Mouse (Mus musculus) yolk sac, embryonic 10.5 days (tissue): ENCODE results near the gene Abhd2.
A peak's percentile ranks its signal among the peaks of the same experiment; 100 is the strongest.

Source experiments
- DNase-seq: peaks from one replicate; pipeline ENCODE4 v3.0.0-alpha.2; 2017; ENCODE audit warnings: low spot score

Abhd2 gene

GRCm38 (mm10) chr7:79376516-79377275 lies 103.7 kb downstream of the Abhd2 start:
- DNase-seq: no peak

- no peak for DNase-seq
Observed at GRCm38 (mm10) chr7:79386422-79387133, 113.6 kb downstream of the Abhd2 start, which contains the start of gene Rlbp1. Gene Rlbp1 (minus strand): TSS chr7:79387048.

GRCm38 (mm10) chr7:79387140-79387539 lies 114.1 kb downstream of the Abhd2 start:
- DNase-seq: no peak

- DNase-seq: no peak
Observed at GRCm38 (mm10) chr7:79387991-79388390, 115.0 kb downstream of the Abhd2 start.

- no peak for DNase-seq
Observed at GRCm38 (mm10) chr7:79388671-79389206, 115.7 kb downstream of the Abhd2 start.

- no peak for DNase-seq
Observed at GRCm38 (mm10) chr7:79390141-79390708, 117.2 kb downstream of the Abhd2 start.

- DNase-seq: no peak
Observed at GRCm38 (mm10) chr7:79391471-79391870, 118.5 kb downstream of the Abhd2 start.

GRCm38 (mm10) chr7:79391883-79392649 lies 119.1 kb downstream of the Abhd2 start, which contains the start of gene Fanci:
Gene Fanci (plus strand): TSS chr7:79391929.
- DNase-seq: peak; percentile 95

GRCm38 (mm10) chr7:79392860-79393513 lies 120.0 kb downstream of the Abhd2 start:
- DNase-seq: peak; percentile 26

- DNase-seq: no peak
Observed at GRCm38 (mm10) chr7:79393924-79394323, 120.9 kb downstream of the Abhd2 start.

- no peak for DNase-seq
Observed at GRCm38 (mm10) chr7:79394666-79395065, 121.7 kb downstream of the Abhd2 start.

GRCm38 (mm10) chr7:79395186-79395585 lies 122.2 kb downstream of the Abhd2 start:
- DNase-seq: no peak

- DNase-seq: no peak
Observed at GRCm38 (mm10) chr7:79397446-79397963, 124.5 kb downstream of the Abhd2 start.

- no peak for DNase-seq
Observed at GRCm38 (mm10) chr7:79398426-79398825, 125.4 kb downstream of the Abhd2 start.

GRCm38 (mm10) chr7:79398971-79399370 lies 126.0 kb downstream of the Abhd2 start:
- DNase-seq: no peak

- DNase-seq: no peak
Observed at GRCm38 (mm10) chr7:79400296-79400695, 127.3 kb downstream of the Abhd2 start.

GRCm38 (mm10) chr7:79414449-79415375 lies 141.7 kb downstream of the Abhd2 start:
- DNase-seq: no peak
